8 mouse cellular contexts compared by ENCODE assay signal in the genomic region with DNA sequence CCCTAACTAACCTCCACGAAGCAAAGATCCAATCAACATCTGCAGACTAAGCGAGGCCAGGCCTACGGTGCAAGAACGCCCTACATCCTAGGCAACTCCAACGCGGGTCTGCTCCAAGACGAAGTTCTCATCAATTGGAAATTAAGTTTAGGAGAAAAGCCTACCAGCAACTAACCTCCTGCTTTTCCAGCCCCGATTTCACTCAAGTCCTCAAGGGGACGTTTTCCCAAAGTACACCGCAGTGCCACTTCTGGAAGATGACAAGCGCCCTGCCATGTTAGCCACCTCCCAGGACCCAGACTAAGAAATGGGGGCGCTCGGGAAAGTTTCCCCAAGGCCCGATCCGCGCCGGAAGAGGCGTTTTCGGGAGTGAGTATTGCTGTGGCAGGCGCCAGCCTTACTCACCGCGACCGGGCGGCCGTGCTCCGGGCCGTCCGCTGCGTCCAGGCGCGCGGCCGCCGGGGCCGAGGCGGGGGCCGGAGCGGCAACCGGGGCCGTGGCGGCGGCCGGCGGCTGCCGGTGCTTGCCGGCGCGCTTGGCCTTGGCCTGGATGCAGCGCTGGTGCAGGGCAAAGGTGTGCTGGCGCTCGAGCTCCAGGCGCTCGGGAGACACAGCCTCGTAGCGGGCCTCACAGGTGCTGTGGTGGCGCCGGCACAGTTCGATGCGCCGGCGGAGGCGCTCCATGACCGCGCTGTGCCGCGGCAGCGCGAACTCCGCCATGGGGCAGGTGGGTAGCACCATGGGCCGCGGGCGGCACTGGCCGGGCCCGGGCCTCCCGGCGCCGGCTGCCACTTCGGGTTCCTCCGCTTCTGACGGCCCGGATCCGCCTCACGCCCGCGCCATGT. TPM values are rescaled to one million over a fixed set of nuclear protein-coding genes. Genes with fewer than 3 reads are reported as not detected.
DNase-seq lines count a peak whose midpoint lies in the region; ATAC-seq lines count a peak whose summit lies in the region.

No protein-coding gene starts in this region.

- peak; percentile 9; the same call in 1 of the 2 replicates for ATAC-seq in megakaryocyte-erythroid progenitor cell, adult 5-6 weeks (replicated peaks; ENCODE audit: low FRiP score, low TSS enrichment, poor library complexity, severe bottlenecking)

- DNase-seq in layer of hippocampus, adult 11-12 months (ENCODE audit: low spot score): peak; percentile 30
- no peak for DNase-seq in layer of hippocampus, adult 9-10 months (ENCODE audit: low spot score)
- peak; percentile 64 for DNase-seq in brain, adult 2 months (ENCODE audit: low read depth, low spot score)
- DNase-seq in frontal cortex, postnatal 36 days (ENCODE audit: low spot score in 2 of 2): peak; percentile 50 to 58
- DNase-seq in hindlimb bud, embryonic 11.5 days (ENCODE audit: extremely low spot score, low read depth, low spot score): peak; percentile 22
- DNase-seq in left cerebral cortex, postnatal 4 days: peak; percentile 41
- DNase-seq in spleen, postnatal 36 days (ENCODE audit: low spot score in 2 of 2): peak; percentile 24 to 38

- intact Hi-C loops in left cerebral cortex, postnatal 4 days (cut with DNase I): loop anchor here (10.0 kb wide), 1 partner anchor 93 kb away; no protein-coding TSS in a partner anchor

RNA-seq across cellular contexts. Expression of a gene that starts 0.6 kb away (rescaled TPM):
- total RNA-seq in left cerebral cortex, postnatal 4 days (2021): 10 to 100 TPM; 11.9 to 12.5 TPM
- total RNA-seq in megakaryocyte-erythroid progenitor cell, adult 5-6 weeks (2014; fragmentation: Nextera tagmentation): 9.6 and 9.7 TPM in 2 replicates
- 2.9 and 3.5 TPM in 2 replicates for total RNA-seq in megakaryocyte-erythroid progenitor cell, adult 5-6 weeks (2017)

RNA-seq across cellular contexts. Expression of a gene that starts 33.9 kb away (rescaled TPM):
- total RNA-seq in left cerebral cortex, postnatal 4 days (2021): 100 to 1,000 TPM; 377 to 394 TPM
- total RNA-seq in megakaryocyte-erythroid progenitor cell, adult 5-6 weeks (2014; fragmentation: Nextera tagmentation): 331 and 366 TPM in 2 replicates
- 1,306 and 1,380 TPM in 2 replicates for total RNA-seq in megakaryocyte-erythroid progenitor cell, adult 5-6 weeks (2017)

RNA-seq across cellular contexts. Expression of a gene that starts 53.1 kb away (rescaled TPM):
- total RNA-seq in left cerebral cortex, postnatal 4 days (2021): 1 to 10 TPM; 3.1 to 4.1 TPM
- total RNA-seq in megakaryocyte-erythroid progenitor cell, adult 5-6 weeks (2014; fragmentation: Nextera tagmentation): 3.1 and 3.4 TPM in 2 replicates
- total RNA-seq in megakaryocyte-erythroid progenitor cell, adult 5-6 weeks (2017): 12.7 TPM in 1 of 2 replicates, not detected in the other
